Mouse (Mus musculus) limb, embryonic 10.5 days (tissue): Measurements from ENCODE around the gene Zfp292. TPM values are rescaled to one million over a fixed set of nuclear protein-coding genes. Genes with fewer than 3 reads are reported as not detected.

Source experiments
- DNase-seq: peaks from one replicate; pipeline ENCODE4 v3.0.0-alpha.2; 2017; ENCODE audit warnings: low spot score
- H3K27ac ChIP-seq: fragments of 300-500 bp; sonication (generic); 2 replicates; pipeline ENCODE4 v1.5.1; 2016; ENCODE audit warnings: mild to moderate bottlenecking
- H3K27me3 ChIP-seq: fragments of 300-500 bp; sonication (generic); 2 replicates; pipeline ENCODE4 v1.6.1; 2016; ENCODE audit warnings: low read depth, mild to moderate bottlenecking; ENCODE audit not compliant: poor library complexity, severe bottlenecking
- H3K36me3 ChIP-seq: fragments of 300-500 bp; sonication (generic); 2 replicates; pipeline ENCODE4 v1.6.1; 2016; ENCODE audit warnings: mild to moderate bottlenecking, moderate library complexity
- H3K4me1 ChIP-seq: fragments of 300-500 bp; sonication (generic); 2 replicates; pipeline ENCODE4 v1.6.1; 2016
- H3K4me3 ChIP-seq: fragments of 300-500 bp; sonication (generic); 2 replicates; pipeline ENCODE4 v1.5.1; 2016; ENCODE audit warnings: mild to moderate bottlenecking, moderate library complexity
- H3K9me3 ChIP-seq: fragments of 300-500 bp; sonication (generic); replicated peaks from 2 replicates; pipeline ENCODE4 v1.6.1; 2016; ENCODE audit warnings: mild to moderate bottlenecking
- WGBS: fragments of 180-500 bp; shearing (Covaris S2); methylation state at CpG from one replicate; pipeline ENCODE4 v1.1.7; 2016; 5-methylcytosine and 5-hydroxymethylcytosine counted together
- polyA plus RNA-seq: library from polyadenylated mRNA; unstranded; fragments of >200 nt; fragmentation: Nextera tagmentation; extraction: Ambion mirVana; gene quantifications from 2 replicates; pipeline ENCODE4 v1.2.1, GENCODE M21; 2016

Zfp292 gene
- polyA plus RNA-seq, 1 experiment from 2014 or later, result 25.3 TPM

- WGBS, result 79% methylated on average over 2 of the region's 2 CpGs
- no peaks in the 10 kb centered on the region for H3K9me3 ChIP-seq
- no peak overlapping the region for H3K4me3 ChIP-seq
- no peaks in the 10 kb centered on the region for H3K27me3 ChIP-seq
- H3K36me3 ChIP-seq, result no peaks in the 10 kb centered on the region
- no peaks in the 10 kb centered on the region for H3K4me1 ChIP-seq
- no peak overlapping the region for H3K27ac ChIP-seq
- DNase-seq, result no peak
Measured at GRCm38 (mm10) chr4:34898497-34898896, 15.7 kb upstream of the Zfp292 start.

DNA sequence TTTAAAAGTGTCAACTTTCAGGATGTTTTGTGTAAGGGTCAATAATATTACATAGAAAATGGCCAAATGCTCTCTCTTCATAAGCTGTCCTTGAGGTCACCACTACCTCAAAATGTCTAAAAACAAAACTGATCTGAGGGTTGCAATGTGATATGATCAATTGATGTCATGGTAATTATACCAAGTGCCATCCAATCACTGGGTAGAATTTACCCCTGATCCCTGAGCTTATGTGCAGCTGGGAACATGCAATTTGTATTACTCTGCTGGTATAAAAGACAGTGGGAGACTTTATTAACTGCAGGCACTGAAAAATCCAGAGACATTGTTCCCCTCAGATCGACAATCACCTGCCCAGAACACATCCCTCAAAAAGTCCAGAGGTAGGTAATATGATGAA, 10.7 kb upstream of the Zfp292 start, which contains the start of gene Cga:
TSS of gene Cga (plus strand) at position 301 of the 400 bp plus-strand sequence.
- WGBS, result 72% methylated on average over 1 of the region's 1 CpGs
- Histone ChIP-seq H3K36me3 (no peaks in the 10 kb centered on the region), H3K4me3 (no peak within 1 kb of the TSS), H3K9me3 (no peaks in the 10 kb centered on the region), H3K4me1 (peaks cover 6% of the 10 kb centered on the region), H3K27ac (no peak within 1 kb of the TSS), H3K27me3 (peaks cover 35% of the 10 kb centered on the region)
- DNase-seq, result no peak

DNA sequence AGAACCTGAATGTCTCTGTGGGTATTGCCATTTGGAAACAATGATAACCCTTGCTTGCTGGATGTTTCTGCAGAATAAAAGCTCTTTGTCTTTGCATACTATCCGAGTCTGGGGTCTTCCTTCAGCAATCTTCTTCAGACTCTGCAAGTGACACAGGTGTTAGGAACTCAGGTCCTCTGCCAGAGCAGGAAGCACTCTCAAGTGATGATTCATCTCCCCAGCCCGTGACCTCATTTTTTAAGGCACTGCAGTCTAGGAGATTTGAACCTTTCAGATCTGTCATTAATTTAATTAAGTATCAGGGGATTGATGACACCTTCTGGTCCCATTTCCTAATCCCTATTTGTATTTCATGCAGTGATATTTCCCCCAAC, 7.0 kb upstream of the Zfp292 start:
- no peaks in the 10 kb centered on the region for H3K9me3 ChIP-seq
- 14% methylated on average over 2 of the region's 2 CpGs for WGBS

DNA sequence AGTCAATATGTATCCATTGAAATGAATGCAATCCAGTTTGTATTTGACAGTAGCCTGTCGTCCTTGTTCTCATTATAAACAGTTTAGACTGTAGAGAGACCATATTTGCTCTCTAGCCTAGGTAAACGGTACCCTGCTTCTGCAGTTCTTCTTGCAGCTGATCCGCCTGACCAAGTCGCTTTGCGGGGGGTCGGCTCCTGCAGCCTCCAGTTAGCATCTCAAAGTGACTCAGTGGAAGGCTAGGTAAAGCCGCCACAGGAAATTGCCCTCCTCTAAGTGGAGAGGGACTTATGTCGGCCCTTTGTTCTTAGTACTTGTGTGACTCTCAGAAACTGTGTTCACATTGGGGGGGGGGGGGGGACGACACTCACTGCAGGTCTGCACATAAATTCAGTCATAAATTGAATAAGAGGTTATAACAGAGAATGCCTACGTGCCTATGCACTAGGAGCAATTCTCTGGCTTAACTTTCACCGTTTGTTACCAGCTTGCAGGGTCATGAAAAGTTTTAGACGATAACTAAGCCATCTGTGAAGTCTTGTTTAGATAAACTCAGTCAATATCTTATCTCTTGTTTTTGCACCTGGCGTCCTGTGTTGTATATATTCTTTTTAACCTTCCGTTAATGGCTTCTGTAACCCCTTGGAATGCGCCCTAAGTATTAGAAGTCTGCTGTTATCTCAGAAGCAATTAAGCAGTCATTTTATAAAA, 6.5 kb upstream of the Zfp292 start:
- DNase-seq, result peak; percentile 37
- Histone ChIP-seq H3K4me3 (no peak overlapping the region), H3K4me1 (peaks cover 23% of the 10 kb centered on the region)

More for the DNA sequence above, 7.0 kb upstream of the Zfp292 start:
- DNase-seq, result no peak
- H3K27me3 ChIP-seq, result peaks cover 39% of the 10 kb centered on the region
- H3K4me1 ChIP-seq, result peaks cover 23% of the 10 kb centered on the region
- no peak overlapping the region for H3K4me3 ChIP-seq
- no peak overlapping the region for H3K27ac ChIP-seq
- H3K36me3 ChIP-seq, result no peaks in the 10 kb centered on the region

GRCm38 (mm10) chr4:34887295-34887694, 4.5 kb upstream of the Zfp292 start:
- Histone ChIP-seq H3K36me3 (no peaks in the 10 kb centered on the region), H3K4me1 (peaks cover 31% of the 10 kb centered on the region), H3K4me3 (peak overlapping the region; percentile 83), H3K27me3 (peaks cover 39% of the 10 kb centered on the region), H3K27ac (peak overlapping the region; percentile 96), H3K9me3 (no peaks in the 10 kb centered on the region)
- WGBS, result 23% methylated on average over 7 of the region's 7 CpGs
- DNase-seq, result no peak

More for the DNA sequence above, 6.5 kb upstream of the Zfp292 start:
- no peaks in the 10 kb centered on the region for H3K36me3 ChIP-seq
- H3K27ac ChIP-seq, result no peak overlapping the region
- peaks cover 39% of the 10 kb centered on the region for H3K27me3 ChIP-seq
- WGBS, result 3% methylated on average over 15 of the region's 15 CpGs
- H3K9me3 ChIP-seq, result no peaks in the 10 kb centered on the region

DNA sequence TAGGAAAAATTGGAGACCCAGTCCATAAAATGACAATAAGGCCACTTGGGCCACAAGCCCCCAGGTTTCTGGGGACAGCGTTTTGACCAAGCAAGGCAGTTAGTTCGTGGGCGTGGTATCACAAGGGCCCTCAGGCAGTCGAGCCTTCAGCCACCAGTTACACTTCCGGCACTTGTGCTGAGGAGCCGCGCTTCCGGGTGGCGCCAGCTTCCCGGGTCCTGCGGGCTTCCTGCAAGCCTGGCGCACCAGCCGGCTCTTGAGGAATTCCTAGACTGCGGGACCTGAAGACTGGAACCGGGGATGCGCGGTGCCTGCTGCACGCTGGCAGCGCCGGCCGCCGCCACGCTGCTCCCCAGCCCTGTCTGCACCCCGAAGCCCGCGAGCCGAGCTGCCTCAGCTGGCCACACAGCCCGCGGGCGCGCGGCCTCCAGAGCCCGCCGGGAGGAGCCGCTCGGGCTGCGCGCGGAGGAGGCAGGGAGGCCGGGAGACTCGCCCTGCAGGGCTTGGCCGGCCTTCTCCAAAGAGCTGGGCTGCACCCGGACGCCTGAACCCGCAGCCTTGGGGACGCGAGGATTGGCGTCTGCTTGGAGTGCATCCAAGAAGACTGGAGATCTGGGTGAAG, 3.8 kb upstream of the Zfp292 start:
- Histone ChIP-seq H3K36me3 (no peaks in the 10 kb centered on the region), H3K9me3 (no peaks in the 10 kb centered on the region), H3K4me1 (peaks cover 33% of the 10 kb centered on the region), H3K4me3 (peak overlapping the region; percentile 83), H3K27me3 (peaks cover 34% of the 10 kb centered on the region), H3K27ac (peak overlapping the region; percentile 96)
- WGBS, result under 1% methylated on average over 48 of the region's 48 CpGs
- peak; percentile 89 for DNase-seq

- DNase-seq, result no peak
- Histone ChIP-seq H3K4me3 (peak overlapping the region; percentile 83), H3K27ac (peak overlapping the region; percentile 96), H3K9me3 (no peaks in the 10 kb centered on the region), H3K27me3 (peaks cover 26% of the 10 kb centered on the region), H3K4me1 (peaks cover 40% of the 10 kb centered on the region), H3K36me3 (peaks cover 3% of the 10 kb centered on the region)
- WGBS, result 56% methylated on average over 9 of the region's 9 CpGs
Measured at GRCm38 (mm10) chr4:34885631-34886351, 3.0 kb upstream of the Zfp292 start.

DNA sequence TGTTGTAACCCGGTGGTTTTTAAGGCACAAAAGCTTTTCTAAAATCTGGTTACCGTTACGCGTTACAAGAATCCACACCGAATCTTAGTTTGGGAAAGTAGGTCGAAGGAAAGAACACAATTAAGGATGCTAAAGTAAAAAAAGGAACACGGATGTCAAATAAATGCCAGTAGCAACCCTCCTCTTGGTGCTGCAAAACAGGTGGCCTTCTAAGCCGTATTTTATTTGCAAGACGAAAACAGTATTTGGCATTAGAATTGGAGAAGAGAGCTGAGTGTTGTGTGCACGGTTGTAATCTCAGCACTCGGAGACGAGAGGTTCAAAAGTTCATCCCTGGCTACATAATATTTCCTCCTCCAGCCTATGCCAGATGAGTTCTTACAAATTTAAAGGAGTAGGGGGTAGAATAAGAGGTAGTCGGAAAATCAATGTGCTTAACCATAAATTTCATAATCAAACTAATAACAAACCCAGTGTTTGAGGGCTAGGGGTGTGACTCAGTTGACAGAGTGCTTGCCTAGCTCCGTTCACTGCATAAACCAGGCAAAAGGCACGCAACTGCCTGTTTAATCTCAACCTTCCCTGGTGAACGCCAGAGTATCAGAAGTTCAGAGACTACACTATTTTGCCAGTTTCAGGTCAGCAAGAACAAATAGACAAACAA, 738 bp upstream of the Zfp292 start:
- 43% methylated on average over 16 of the region's 16 CpGs for WGBS

GRCm38 (mm10) chr4:34882291-34882769, 430 bp downstream of the Zfp292 start:
- H3K4me1 ChIP-seq, result peaks cover 32% of the 10 kb centered on the region
- peaks cover 30% of the 10 kb centered on the region for H3K36me3 ChIP-seq
- 2% methylated on average over 58 of the region's 58 CpGs for WGBS
- peak overlapping the region; percentile 100 for H3K27ac ChIP-seq
- DNase-seq, result peak; percentile 73
- H3K4me3 ChIP-seq, result peak overlapping the region; percentile 98
- H3K27me3 ChIP-seq, result no peaks in the 10 kb centered on the region
- H3K9me3 ChIP-seq, result no peaks in the 10 kb centered on the region

More for the DNA sequence above, 738 bp upstream of the Zfp292 start:
- Histone ChIP-seq H3K36me3 (peaks cover 18% of the 10 kb centered on the region), H3K4me1 (peaks cover 35% of the 10 kb centered on the region), H3K9me3 (no peaks in the 10 kb centered on the region), H3K4me3 (peak overlapping the region; percentile 98), H3K27me3 (peaks cover 4% of the 10 kb centered on the region), H3K27ac (peak overlapping the region; percentile 100)
- no peak for DNase-seq

DNA sequence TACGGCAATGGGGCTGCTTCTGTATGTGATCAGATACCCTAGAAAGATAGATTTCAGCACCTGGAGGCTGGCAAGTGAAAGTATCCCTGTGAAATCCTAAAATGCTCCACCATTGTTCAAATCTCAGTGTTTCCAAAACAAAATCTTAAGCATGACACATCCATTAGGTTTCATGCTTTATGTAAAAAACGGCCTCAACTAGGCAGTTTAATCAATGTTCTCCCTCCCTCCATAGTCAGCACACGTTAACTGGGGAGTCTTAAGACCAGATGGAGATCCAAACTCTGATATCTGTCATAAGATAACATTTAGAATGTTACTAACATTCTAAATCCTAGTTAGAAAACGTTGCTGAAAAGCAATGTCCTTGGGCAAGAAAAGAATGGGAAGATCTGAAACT, 909 bp downstream of the Zfp292 start:
- Histone ChIP-seq H3K4me3 (peak overlapping the region; percentile 98), H3K4me1 (peaks cover 31% of the 10 kb centered on the region), H3K27ac (peak overlapping the region; percentile 100), H3K36me3 (peaks cover 35% of the 10 kb centered on the region), H3K9me3 (no peaks in the 10 kb centered on the region), H3K27me3 (no peaks in the 10 kb centered on the region)
- no peak for DNase-seq
- 23% methylated on average over 4 of the region's 4 CpGs for WGBS

DNA sequence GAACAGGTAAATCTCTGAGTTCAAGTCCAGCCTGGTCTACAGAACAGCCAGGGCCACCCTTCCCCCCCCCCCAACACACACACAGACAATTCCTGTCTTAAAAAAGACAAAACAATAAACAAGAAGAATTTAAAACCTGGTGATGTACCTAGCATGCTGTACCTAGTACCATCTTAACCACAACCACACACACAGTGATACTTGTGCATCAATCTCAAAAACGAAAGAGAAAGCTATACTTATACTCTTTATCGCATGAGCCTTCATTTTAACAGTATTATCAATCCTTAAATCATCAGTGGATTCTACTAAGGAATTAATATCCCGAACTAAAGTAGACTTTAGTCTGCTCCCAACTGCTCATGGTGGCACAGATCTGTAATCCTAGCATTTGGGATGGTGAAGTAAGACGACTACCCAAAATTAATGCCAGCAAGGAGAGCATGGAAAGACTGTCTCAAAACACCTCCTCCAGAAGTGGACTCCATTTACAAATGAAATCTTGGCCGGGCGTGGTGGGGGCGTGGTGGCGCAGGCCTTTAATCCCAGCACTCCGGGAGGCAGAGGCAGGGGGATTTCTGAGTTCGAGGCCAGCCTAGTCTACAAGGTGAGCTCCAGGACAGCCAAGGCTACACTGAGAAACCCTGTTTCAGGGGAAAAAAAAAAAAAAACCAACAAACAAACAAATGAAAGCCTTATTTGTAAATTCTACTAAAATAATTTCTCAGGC, 1.7 kb downstream of the Zfp292 start:
- 92% methylated on average over 10 of the region's 10 CpGs for WGBS

GRCm38 (mm10) chr4:34874234-34874633, 8.5 kb downstream of the Zfp292 start:
- H3K27me3 ChIP-seq, result no peaks in the 10 kb centered on the region
- H3K36me3 ChIP-seq, result peaks cover 59% of the 10 kb centered on the region
- H3K9me3 ChIP-seq, result no peaks in the 10 kb centered on the region
- WGBS, result 92% methylated on average over 1 of the region's 1 CpGs
- H3K4me1 ChIP-seq, result no peaks in the 10 kb centered on the region
- no peak overlapping the region for H3K27ac ChIP-seq
- no peak overlapping the region for H3K4me3 ChIP-seq
- DNase-seq, result no peak

More for the DNA sequence above, 1.7 kb downstream of the Zfp292 start:
- Histone ChIP-seq H3K27me3 (no peaks in the 10 kb centered on the region), H3K4me3 (peak overlapping the region; percentile 98), H3K4me1 (peaks cover 23% of the 10 kb centered on the region), H3K36me3 (peaks cover 41% of the 10 kb centered on the region), H3K9me3 (no peaks in the 10 kb centered on the region), H3K27ac (no peak overlapping the region)
- DNase-seq, result no peak
